In the genomic region with DNA sequence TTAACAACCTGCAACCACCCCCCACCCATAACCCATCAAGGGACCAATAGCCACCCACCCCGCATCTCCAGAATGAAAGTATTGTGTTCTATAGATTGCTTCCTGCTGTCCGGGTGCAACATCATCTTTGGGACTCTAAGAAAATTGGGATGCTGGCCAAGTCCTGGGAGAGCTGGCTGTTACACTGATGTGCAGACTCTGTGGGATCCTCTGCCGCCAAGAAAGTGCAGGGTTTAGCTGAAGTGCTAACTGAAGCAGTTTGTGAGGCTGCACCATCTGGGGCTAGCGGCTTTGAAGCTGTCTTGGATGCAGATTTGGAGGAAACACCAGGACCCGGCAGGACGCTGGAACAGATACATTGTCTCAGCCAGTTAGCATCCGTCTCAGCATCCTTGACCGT, we compare ENCODE assay signal across 17 mouse cellular contexts. TPM values are rescaled to one million over a fixed set of nuclear protein-coding genes. Genes with fewer than 3 reads are reported as not detected.
DNase-seq lines count a peak whose midpoint lies in the region; ATAC-seq and TF ChIP-seq lines count a peak whose summit lies in the region.
"Had no signal": no experiment of that assay in that cellular context is flagged by ENCODE, and none has a peak within 500 bp of the region (broad histone marks: within the 10 kb centered on the region; RNA-seq: fewer than 3 reads in every experiment).

No protein-coding gene starts in this region.

- no peak overlapping the region for H3K4me3 ChIP-seq in forebrain, embryonic 15.5 days
- H3K4me3 ChIP-seq in forebrain, embryonic 16.5 days (replicated peaks; ENCODE audit: low read length) = no peak overlapping the region
- no peak overlapping the region for H3K4me3 ChIP-seq in left cerebral cortex, adult 2 months
- H3K4me3 ChIP-seq: heart, embryonic 15.5 days; limb, embryonic 12.5 days; midbrain, embryonic 15.5 days had no signal

- WGBS in forebrain, embryonic 15.5 days = 42% methylated on average over 8 of the region's 8 CpGs
- WGBS in forebrain, embryonic 16.5 days = 31% methylated on average over 8 of the region's 8 CpGs

- H3K4me1 ChIP-seq in forebrain, embryonic 15.5 days = peaks cover 9% of the 10 kb centered on the region
- peaks cover 11% of the 10 kb centered on the region for H3K4me1 ChIP-seq in forebrain, embryonic 16.5 days (replicated peaks; ENCODE audit: control insufficient read depth, insufficient read depth, low read length)
- H3K4me1 ChIP-seq: heart, embryonic 15.5 days; limb, embryonic 12.5 days; midbrain, embryonic 15.5 days had no signal

- intact Hi-C loops in left cerebral cortex, postnatal 4 days (cut with DNase I) = loop anchor here (10.0 kb wide), 1 partner anchor 314 kb away; a partner anchor contains a TSS
- intact Hi-C loops in left cerebral cortex, adult 2 months (cut with DNase I) = no loop called here

- no peak for TF ChIP-seq CTCF in left cerebral cortex, adult 2 months (IDR thresholded peaks at IDR 0.05)

- H3K4me2 ChIP-seq in forebrain, embryonic 15.5 days (replicated peaks) = no peak overlapping the region
- H3K4me2 ChIP-seq in forebrain, embryonic 16.5 days (ENCODE audit: low read length) = no peak overlapping the region
- H3K4me2 ChIP-seq: heart, embryonic 15.5 days; limb, embryonic 12.5 days; midbrain, embryonic 15.5 days had no signal

- peak overlapping the region; percentile 52 for H3K27ac ChIP-seq in forebrain, embryonic 15.5 days (replicated peaks)
- no peak overlapping the region for H3K27ac ChIP-seq in forebrain, embryonic 16.5 days (ENCODE audit: low read length)
- no peak overlapping the region for H3K27ac ChIP-seq in left cerebral cortex, adult 2 months
- H3K27ac ChIP-seq: heart, embryonic 15.5 days; limb, embryonic 12.5 days; midbrain, embryonic 15.5 days had no signal

- no peak overlapping the region for H3K9ac ChIP-seq in forebrain, embryonic 15.5 days (replicated peaks)
- H3K9ac ChIP-seq in forebrain, embryonic 16.5 days (replicated peaks; ENCODE audit: low read depth, low read length) = no peak overlapping the region
- H3K9ac ChIP-seq: heart, embryonic 15.5 days; limb, embryonic 12.5 days; liver, postnatal 0 days; midbrain, embryonic 15.5 days had no signal

- no peaks in the 10 kb centered on the region for H3K9me3 ChIP-seq in forebrain, embryonic 15.5 days
- no peaks in the 10 kb centered on the region for H3K9me3 ChIP-seq in forebrain, embryonic 16.5 days (ENCODE audit: control insufficient read depth, low read length)
- H3K9me3 ChIP-seq: heart, embryonic 15.5 days; limb, embryonic 12.5 days; midbrain, embryonic 15.5 days had no signal

- DNase-seq in left cerebral cortex, postnatal 4 days = peak; percentile 54
- DNase-seq in left cerebral cortex, adult 2 months (ENCODE audit: extremely low spot score in 1 of 2, low spot score in 2 of 2) = no peak
- DNase-seq in right cerebral cortex, adult 18-20 months = peak; percentile 53
- DNase-seq in right cerebral cortex, postnatal 25 days = no peak
- DNase-seq in right cerebral cortex, postnatal 4 days = peak; percentile 43
- DNase-seq in ovary, postnatal 36 days (ENCODE audit: low spot score) = no peak
- DNase-seq: cerebellum, adult 9-10 months; liver, postnatal 0 days; thymus, adult 2 months had no signal

- ATAC-seq in forebrain, embryonic 15.5 days (replicated peaks) = no peak
- no peak for ATAC-seq in forebrain, embryonic 16.5 days
- ATAC-seq: liver, postnatal 0 days; midbrain, embryonic 15.5 days had no signal

- H3K27me3 ChIP-seq in forebrain, embryonic 15.5 days = no peaks in the 10 kb centered on the region
- H3K27me3 ChIP-seq in forebrain, embryonic 16.5 days (replicated peaks; ENCODE audit: control insufficient read depth, insufficient read depth, low read length) = no peaks in the 10 kb centered on the region
- H3K27me3 ChIP-seq: midbrain, embryonic 15.5 days had no signal

- no peaks in the 10 kb centered on the region for H3K36me3 ChIP-seq in forebrain, embryonic 15.5 days
- no peaks in the 10 kb centered on the region for H3K36me3 ChIP-seq in forebrain, embryonic 16.5 days (ENCODE audit: control insufficient read depth, insufficient read depth)
- H3K36me3 ChIP-seq: heart, embryonic 15.5 days; limb, embryonic 12.5 days; midbrain, embryonic 15.5 days had no signal

RNA-seq across cellular contexts. Expression of a gene that starts 4.1 kb away (rescaled TPM):
- 109 and 114 TPM in 2 replicates for polyA plus RNA-seq in forebrain, embryonic 15.5 days (2015; fragmentation: Nextera tagmentation; extraction: Ambion mirVana)
- 114 and 116 TPM in 2 replicates for polyA plus RNA-seq in forebrain, embryonic 16.5 days (2015; fragmentation: Nextera tagmentation; extraction: Ambion mirVana)
- total RNA-seq in left cerebral cortex, postnatal 4 days (2021) = 100 to 1,000 TPM; 112 to 117 TPM
- total RNA-seq in left cerebral cortex, adult 2 months (2021) = 10 to 100 TPM; 89.8 to 98.5 TPM

RNA-seq across cellular contexts. Expression of a gene that starts 24.0 kb away (rescaled TPM):
- polyA plus RNA-seq in forebrain, embryonic 15.5 days (2015; fragmentation: Nextera tagmentation; extraction: Ambion mirVana) = 9.5 and 14.7 TPM in 2 replicates
- 6.6 and 7.0 TPM in 2 replicates for polyA plus RNA-seq in forebrain, embryonic 16.5 days (2015; fragmentation: Nextera tagmentation; extraction: Ambion mirVana)
- total RNA-seq in left cerebral cortex, postnatal 4 days (2021) = 1 to 10 TPM; 6.6 to 9.3 TPM
- 1 to 10 TPM; 4.2 to 4.4 TPM for total RNA-seq in left cerebral cortex, adult 2 months (2021)

RNA-seq across cellular contexts. Expression of a gene that starts 30.4 kb away (rescaled TPM):
- 0.29 TPM in 1 of 2 replicates, not detected in the other for polyA plus RNA-seq in forebrain, embryonic 15.5 days (2015; fragmentation: Nextera tagmentation; extraction: Ambion mirVana)
- polyA plus RNA-seq in forebrain, embryonic 16.5 days (2015; fragmentation: Nextera tagmentation; extraction: Ambion mirVana) = 0.10 and 0.14 TPM in 2 replicates
- total RNA-seq in left cerebral cortex, postnatal 4 days (2021) = under 1 TPM; 0.18 to 0.20 TPM
- not detected for total RNA-seq in left cerebral cortex, adult 2 months (2021)
- total RNA-seq: layer of hippocampus, adult 8-10 months had no signal
- polyA plus RNA-seq: kidney, embryonic 14.5 days; limb, embryonic 12.5 days; liver, postnatal 0 days; spleen, adult 2 months had no signal

RNA-seq across cellular contexts. Expression of a gene that starts 37.2 kb away (rescaled TPM):
- 68.9 and 71.5 TPM in 2 replicates for polyA plus RNA-seq in forebrain, embryonic 15.5 days (2015; fragmentation: Nextera tagmentation; extraction: Ambion mirVana)
- 64.1 and 72.0 TPM in 2 replicates for polyA plus RNA-seq in forebrain, embryonic 16.5 days (2015; fragmentation: Nextera tagmentation; extraction: Ambion mirVana)
- total RNA-seq in left cerebral cortex, postnatal 4 days (2021) = 10 to 100 TPM; 53.2 to 57.1 TPM
- total RNA-seq in left cerebral cortex, adult 2 months (2021) = 10 to 100 TPM; 70.5 to 75.4 TPM

Comparison
In these comparisons a context has a peak if more than half of its experiments do, and no peak if none do; other contexts are left out.
1. DNase-seq: peak in left cerebral cortex, postnatal 4 days (single experiment), right cerebral cortex, adult 18-20 months (single experiment) and right cerebral cortex, postnatal 4 days (single experiment); none in left cerebral cortex, adult 2 months (0 of 2), right cerebral cortex, postnatal 25 days (single experiment) and ovary, postnatal 36 days (single experiment).